Mouse (Mus musculus) kidney, embryonic 16.5 days (tissue): Measurements from ENCODE around the gene Cops2. TPM values are rescaled to one million over a fixed set of nuclear protein-coding genes. Genes with fewer than 3 reads are reported as not detected.
A peak's percentile ranks its signal among the peaks of the same experiment; 100 is the strongest.

Experiments
- ATAC-seq: fragments of 200-750 bp; cut with Nextera tagmentation; 2 replicates; pipeline ENCODE4 v1.8.0; 2017; ENCODE audit warnings: moderate TSS enrichment; ENCODE audit not compliant: low FRiP score, low TSS enrichment
- H3K27ac ChIP-seq: fragments of 300-500 bp; sonication (generic); 2 replicates; pipeline ENCODE4 v1.5.1; 2014; ENCODE audit warnings: low read length
- H3K27me3 ChIP-seq: fragments of 300-500 bp; sonication (generic); 2 replicates; pipeline ENCODE4 v1.6.1; 2014; ENCODE audit warnings: low read length, control low read depth, mixed read lengths; ENCODE audit not compliant: insufficient read depth
- H3K36me3 ChIP-seq: fragments of 300-500 bp; sonication (generic); 2 replicates; pipeline ENCODE4 v1.6.1; 2014; ENCODE audit warnings: low read length, control low read depth, mixed read lengths; ENCODE audit not compliant: insufficient read depth
- H3K4me1 ChIP-seq: fragments of 300-500 bp; sonication (generic); 2 replicates; pipeline ENCODE4 v1.6.1; 2014; ENCODE audit warnings: low read length, control low read depth, mixed read lengths; ENCODE audit not compliant: insufficient read depth
- H3K4me2 ChIP-seq: fragments of 300-500 bp; sonication (generic); replicated peaks from 2 replicates; pipeline ENCODE4 v1.6.1; 2014; ENCODE audit warnings: low read depth, low read length
- H3K4me3 ChIP-seq: fragments of 300-500 bp; sonication (generic); 2 replicates; pipeline ENCODE4 v1.5.1; 2014; ENCODE audit warnings: mild to moderate bottlenecking, low read length
- H3K9ac ChIP-seq: fragments of 300-500 bp; sonication (generic); replicated peaks from 2 replicates; pipeline ENCODE4 v1.6.1; 2014; ENCODE audit warnings: low read length
- H3K9me3 ChIP-seq: fragments of 300-500 bp; sonication (generic); 2 replicates; pipeline ENCODE4 v1.6.1; 2016; ENCODE audit warnings: low read length, control low read depth
- WGBS: fragments of 180-500 bp; shearing (Covaris S2); extraction: QIAGEN DNeasy Blood & Tissue Kit; methylation state at CpG from one replicate; pipeline ENCODE4 v1.1.7; 2014; 5-methylcytosine and 5-hydroxymethylcytosine counted together
- polyA plus RNA-seq: library from polyadenylated mRNA; unstranded; fragments of >200 nt; fragmentation: Nextera tagmentation; extraction: Ambion mirVana; gene quantifications from 2 replicates; pipeline ENCODE4 v1.2.1, GENCODE M21; 2015

The Cops2 gene
- polyA plus RNA-seq, 1 experiment from 2014 or later, result 74.8 TPM

DNA sequence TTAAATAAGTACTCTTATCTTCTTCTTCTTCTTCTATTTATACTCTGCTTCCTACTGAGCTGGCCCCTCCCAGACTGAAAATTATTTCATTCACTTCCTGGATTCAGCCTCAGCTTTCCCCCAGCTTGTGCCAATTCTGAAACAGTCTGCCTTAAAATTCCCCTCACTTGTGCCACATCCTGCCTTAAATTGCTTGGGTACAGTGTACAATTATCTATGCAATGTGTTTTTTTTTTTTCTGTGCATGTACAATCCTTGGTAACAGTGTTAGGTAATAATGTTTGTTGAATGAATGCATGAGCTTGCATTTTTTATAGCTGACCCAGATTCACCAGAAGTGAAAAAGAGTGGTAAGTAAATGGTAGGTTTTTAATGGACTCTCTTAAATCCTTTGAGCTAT is 70.6 kb downstream of the Cops2 start:
- Histone ChIP-seq H3K27me3 (no peaks in the 10 kb centered on the region), H3K9me3 (no peaks in the 10 kb centered on the region), H3K4me3 (no peak overlapping the region), H3K27ac (no peak overlapping the region), H3K9ac (no peak overlapping the region), H3K36me3 (no peaks in the 10 kb centered on the region), H3K4me1 (peaks cover 15% of the 10 kb centered on the region), H3K4me2 (no peak overlapping the region)
- no peak for ATAC-seq

DNA sequence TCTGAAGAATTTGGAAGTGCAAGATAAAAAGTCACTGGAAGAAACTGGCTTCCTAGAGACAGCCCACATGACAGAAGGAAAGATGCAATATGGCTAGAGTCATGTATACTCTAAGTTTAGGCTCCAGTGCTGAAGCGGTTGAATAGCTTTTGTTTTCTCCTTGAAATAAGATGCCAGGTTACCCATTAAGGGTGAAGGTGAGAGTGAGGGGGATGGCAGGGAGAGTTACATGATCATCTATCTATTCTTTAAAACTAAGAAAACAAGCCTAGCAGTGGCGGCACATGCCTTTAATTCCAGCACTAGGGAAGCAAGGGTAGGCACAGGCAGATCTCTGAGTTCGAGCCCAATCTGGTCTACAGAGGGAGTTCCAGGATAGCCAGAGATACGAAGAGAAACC is 73.9 kb downstream of the Cops2 start:
- Histone ChIP-seq H3K9me3 (no peaks in the 10 kb centered on the region), H3K4me3 (no peak overlapping the region), H3K36me3 (no peaks in the 10 kb centered on the region), H3K27ac (peak overlapping the region; percentile 49; the same call in 1 of the 2 replicates), H3K9ac (no peak overlapping the region), H3K4me1 (peaks cover 33% of the 10 kb centered on the region), H3K27me3 (no peaks in the 10 kb centered on the region), H3K4me2 (no peak overlapping the region)
- WGBS, result 43% methylated on average over 4 of the region's 4 CpGs
- ATAC-seq, result no peak

- H3K9ac ChIP-seq, result no peak overlapping the region
- 31% methylated on average over 4 of the region's 4 CpGs for WGBS
- peak overlapping the region; percentile 49; the same call in 1 of the 2 replicates for H3K27ac ChIP-seq
- peaks cover 33% of the 10 kb centered on the region for H3K4me1 ChIP-seq
- H3K9me3 ChIP-seq, result no peaks in the 10 kb centered on the region
- H3K4me3 ChIP-seq, result no peak overlapping the region
- H3K4me2 ChIP-seq, result no peak overlapping the region
- ATAC-seq, result no peak
- H3K36me3 ChIP-seq, result no peaks in the 10 kb centered on the region
- no peaks in the 10 kb centered on the region for H3K27me3 ChIP-seq
These were observed 74.5 kb downstream of the Cops2 start for GRCm38 (mm10) chr2:125784392-125784791.

DNA sequence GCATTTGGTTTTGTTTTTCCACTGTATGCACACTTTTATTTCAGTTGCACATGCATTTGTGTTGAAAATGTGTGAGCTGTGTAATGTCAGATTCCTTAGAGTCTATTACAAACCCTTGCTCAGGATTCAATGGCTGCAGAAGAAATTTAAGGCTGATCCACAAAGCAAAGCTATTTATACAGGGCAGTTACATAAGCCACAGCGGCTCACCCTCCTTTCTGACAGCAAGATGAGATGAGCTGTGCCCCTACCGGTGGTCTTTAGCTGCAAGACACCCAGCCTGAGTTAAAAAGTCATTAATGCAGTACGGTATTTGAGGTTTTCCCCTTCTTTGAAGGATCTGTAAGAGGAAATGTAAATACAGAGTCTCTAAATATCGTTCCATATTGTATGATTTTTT is 75.1 kb downstream of the Cops2 start:
- Histone ChIP-seq H3K27me3 (no peaks in the 10 kb centered on the region), H3K27ac (no peak overlapping the region), H3K4me2 (no peak overlapping the region), H3K4me1 (peaks cover 33% of the 10 kb centered on the region), H3K9me3 (no peaks in the 10 kb centered on the region), H3K9ac (no peak overlapping the region), H3K36me3 (no peaks in the 10 kb centered on the region), H3K4me3 (no peak overlapping the region)
- no peak for ATAC-seq
- WGBS, result 36% methylated on average over 4 of the region's 4 CpGs

GRCm38 (mm10) chr2:125782719-125783109 is 76.2 kb downstream of the Cops2 start, which contains the start of gene Secisbp2l:
Gene Secisbp2l (minus strand): TSS chr2:125782870.
- Histone ChIP-seq H3K4me1 (peaks cover 33% of the 10 kb centered on the region), H3K36me3 (no peaks in the 10 kb centered on the region), H3K4me2 (peak within 1 kb of the TSS; percentile 62), H3K9ac (peak within 1 kb of the TSS; percentile 90), H3K27ac (peak within 1 kb of the TSS; percentile 81), H3K27me3 (no peaks in the 10 kb centered on the region), H3K4me3 (peak within 1 kb of the TSS; percentile 84), H3K9me3 (no peaks in the 10 kb centered on the region)
- peak; percentile 95 for ATAC-seq
- under 1% methylated on average over 19 of the region's 28 CpGs for WGBS

DNA sequence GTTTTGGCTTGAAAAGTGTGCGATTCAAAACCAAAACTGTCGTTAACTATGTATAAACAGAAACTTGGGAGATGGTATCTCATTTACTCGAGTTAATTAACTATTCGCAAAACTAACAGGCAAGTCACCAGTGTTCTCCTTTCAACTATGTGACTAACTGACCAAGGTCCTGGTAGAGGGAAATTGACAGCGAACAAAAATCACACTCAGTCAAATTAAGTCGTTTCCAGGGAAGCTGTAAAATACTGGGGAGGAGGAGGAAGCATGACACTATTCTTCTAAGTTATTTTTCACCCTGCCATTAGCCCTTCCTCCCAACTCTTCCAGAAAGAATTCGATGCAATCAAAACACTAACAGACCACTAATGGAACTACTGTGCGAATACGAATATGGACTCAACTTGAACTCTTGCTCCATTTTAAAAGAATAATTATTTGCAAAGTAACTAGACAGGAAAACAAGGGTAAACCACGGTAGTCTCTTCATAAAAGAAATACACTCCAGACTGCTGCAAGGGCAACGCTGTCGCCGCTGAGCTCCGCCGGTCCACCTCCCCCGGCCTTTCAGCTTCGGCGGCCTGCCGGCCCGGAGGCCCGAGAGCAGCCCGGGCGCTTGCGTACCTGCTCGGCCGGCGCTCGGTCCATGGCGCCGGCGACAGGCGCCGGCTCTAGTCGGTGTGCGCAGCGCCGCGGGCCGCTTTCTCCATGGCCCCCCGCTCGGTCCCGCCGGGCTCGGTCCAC is 76.8 kb downstream of the Cops2 start:
- no peaks in the 10 kb centered on the region for H3K9me3 ChIP-seq
- peak overlapping the region; percentile 90 for H3K9ac ChIP-seq
- no peak; the same call in 1 of the 2 replicates for ATAC-seq
- H3K4me1 ChIP-seq, result peaks cover 33% of the 10 kb centered on the region
- peak overlapping the region; percentile 81 for H3K27ac ChIP-seq
- peak overlapping the region; percentile 62 for H3K4me2 ChIP-seq
- H3K27me3 ChIP-seq, result no peaks in the 10 kb centered on the region
- WGBS, result 1% methylated on average over 44 of the region's 44 CpGs
- H3K36me3 ChIP-seq, result no peaks in the 10 kb centered on the region
- peak overlapping the region; percentile 84 for H3K4me3 ChIP-seq

DNA sequence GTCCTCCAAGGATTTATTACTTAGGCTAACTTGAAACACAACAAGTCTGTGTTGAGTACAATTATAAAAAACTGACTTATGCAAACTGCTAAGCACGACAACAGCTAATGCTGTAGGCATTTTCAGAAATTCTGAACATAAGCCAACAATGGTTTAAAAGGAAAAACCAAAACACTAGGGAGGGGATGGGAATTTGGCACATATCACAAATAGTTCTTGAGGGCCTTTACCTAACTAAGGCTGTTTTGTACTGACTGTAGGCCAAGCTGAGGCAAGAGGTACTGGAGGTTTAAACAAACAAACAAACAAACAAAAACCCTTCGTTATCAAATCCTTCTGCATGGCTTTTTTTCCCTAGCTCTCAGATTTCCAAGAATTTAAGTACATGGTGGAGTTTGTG is 77.9 kb downstream of the Cops2 start:
- Histone ChIP-seq H3K4me3 (peak overlapping the region; percentile 84; the same call in 1 of the 2 replicates), H3K27me3 (no peaks in the 10 kb centered on the region), H3K27ac (no peak overlapping the region), H3K4me2 (peak overlapping the region; percentile 62), H3K36me3 (no peaks in the 10 kb centered on the region), H3K9me3 (no peaks in the 10 kb centered on the region), H3K4me1 (peaks cover 33% of the 10 kb centered on the region), H3K9ac (no peak overlapping the region; the same call in 1 of the 2 replicates)
- 51% methylated on average over 2 of the region's 2 CpGs for WGBS
- ATAC-seq, result no peak

Other genes with a start within 250 kb of the Cops2 start
- gene Cep152, start 234.0 kb downstream of the Cops2 start, polyA plus RNA-seq, result 7.4 and 8.9 TPM in 2 replicates
- gene Eid1, start 186.0 kb downstream of the Cops2 start, polyA plus RNA-seq, result 91.8 and 99.5 TPM in 2 replicates
- gene Shc4, start 135.0 kb downstream of the Cops2 start, polyA plus RNA-seq, result 1.1 and 1.6 TPM in 2 replicates
- 18.5 and 19.7 TPM in 2 replicates for gene Secisbp2l, start 76.3 kb downstream of the Cops2 start, polyA plus RNA-seq
- gene Galk2, start within 50 bp of the Cops2 start, polyA plus RNA-seq, result 64.0 and 64.6 TPM in 2 replicates
- gene Fgf7, start 175.5 kb upstream of the Cops2 start, polyA plus RNA-seq, result 1.4 and 1.7 TPM in 2 replicates